Mouse (Mus musculus): ENCODE data around the gene Llgl2.

DNA sequence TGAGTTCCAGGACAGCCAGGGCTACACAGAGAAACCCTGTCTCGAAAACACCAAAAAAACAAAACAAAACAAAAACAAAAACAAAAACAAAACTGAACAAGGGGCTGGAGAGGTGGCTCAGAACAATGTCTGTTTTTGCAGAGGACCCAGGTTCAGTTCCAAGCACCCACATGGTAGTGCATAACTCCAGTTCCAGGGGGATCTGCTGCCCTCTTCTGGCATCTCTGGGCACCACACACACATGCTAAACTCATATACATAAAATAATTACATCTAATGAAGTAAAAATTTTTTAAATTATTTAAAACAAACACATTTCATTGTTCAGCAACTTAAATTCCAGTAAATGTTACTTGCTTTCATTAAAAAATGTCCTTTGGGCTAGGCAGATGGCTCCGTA lies 22.0 kb downstream of the Llgl2 start:
- TF ChIP-seq CTCF (IDR thresholded peaks at IDR 0.05; ENCODE audit: low read depth, low read length) (no peak), POLR2AphosphoS5 (IDR thresholded peaks at IDR 0.05; ENCODE audit: insufficient replicate concordance, low read depth, low read length) (no peak), TAL1 (conservative IDR thresholded peaks at IDR 0.05; ENCODE audit: low read depth, low read length) (no peak), GATA1 (IDR thresholded peaks at IDR 0.05; ENCODE audit: borderline replicate concordance, low read length) (no peak), GATA2 (IDR thresholded peaks at IDR 0.05; ENCODE audit: borderline replicate concordance, low read depth, low read length) (no peak)

Data from G1E (cell line).